Mouse (Mus musculus) forebrain, embryonic 14.5 days (tissue): ENCODE measurements around the gene Irs2. TPM values are rescaled to one million over a fixed set of nuclear protein-coding genes. Genes with fewer than 3 reads are reported as not detected.

Experiments used
- ATAC-seq: fragments of 200-750 bp; cut with Nextera tagmentation; 2 replicates; pipeline ENCODE4 v1.8.0; 2017; ENCODE audit warnings: mild to moderate bottlenecking, moderate library complexity
- DNase-seq: peaks from one replicate; pipeline ENCODE4 v3.0.0-alpha.2; 2015; ENCODE audit warnings: low spot score
- H3K27ac ChIP-seq: fragments of 300-500 bp; sonication (generic); 2 replicates; pipeline ENCODE4 v1.5.1; 2014; ENCODE audit warnings: low read depth, mild to moderate bottlenecking, control low read depth, low read length, moderate library complexity
- H3K27me3 ChIP-seq: fragments of 300-500 bp; sonication (generic); replicated peaks from 2 replicates; pipeline ENCODE4 v1.6.1; 2014; ENCODE audit warnings: low read length, control low read depth, mixed read lengths; ENCODE audit not compliant: control insufficient read depth, insufficient read depth
- H3K36me3 ChIP-seq: fragments of 300-500 bp; sonication (generic); 2 replicates; pipeline ENCODE4 v1.6.1; 2014; ENCODE audit warnings: low read length, control low read depth; ENCODE audit not compliant: control insufficient read depth, insufficient read depth
- H3K4me1 ChIP-seq: fragments of 300-500 bp; sonication (generic); 2 replicates; pipeline ENCODE4 v1.6.1; 2014; ENCODE audit warnings: antibody characterized with exemption, low read length, control low read depth; ENCODE audit not compliant: control insufficient read depth, insufficient read depth
- H3K4me2 ChIP-seq: fragments of 300-500 bp; sonication (generic); 2 replicates; pipeline ENCODE4 v1.6.1; 2014; ENCODE audit warnings: mild to moderate bottlenecking, control low read depth, low read length
- H3K4me3 ChIP-seq: fragments of 300-500 bp; sonication (generic); 2 replicates; pipeline ENCODE4 v1.5.1; 2014; ENCODE audit warnings: low read depth, low read length, control low read depth
- H3K9ac ChIP-seq: fragments of 300-500 bp; sonication (generic); 2 replicates; pipeline ENCODE4 v1.6.1; 2014; ENCODE audit warnings: mild to moderate bottlenecking, low read length, control low read depth, moderate library complexity
- H3K9me3 ChIP-seq: fragments of 300-500 bp; sonication (generic); replicated peaks from 2 replicates; pipeline ENCODE4 v1.6.1; 2016; ENCODE audit warnings: low read length, control low read depth, mixed read lengths; ENCODE audit not compliant: control insufficient read depth
- WGBS: fragments of 180-500 bp; shearing (Covaris S2); extraction: QIAGEN DNeasy Blood & Tissue Kit; methylation state at CpG from one replicate; pipeline ENCODE4 v1.1.7; 2014; 5-methylcytosine and 5-hydroxymethylcytosine counted together
- polyA plus RNA-seq: library from polyadenylated mRNA; unstranded; fragments of >200 nt; fragmentation: Nextera tagmentation; extraction: Ambion mirVana; gene quantifications from 2 replicates; pipeline ENCODE4 v1.2.1, GENCODE M21; 2014

The Irs2 gene
- polyA plus RNA-seq, 1 experiment from 2014 or later, result 3.9 TPM

DNA sequence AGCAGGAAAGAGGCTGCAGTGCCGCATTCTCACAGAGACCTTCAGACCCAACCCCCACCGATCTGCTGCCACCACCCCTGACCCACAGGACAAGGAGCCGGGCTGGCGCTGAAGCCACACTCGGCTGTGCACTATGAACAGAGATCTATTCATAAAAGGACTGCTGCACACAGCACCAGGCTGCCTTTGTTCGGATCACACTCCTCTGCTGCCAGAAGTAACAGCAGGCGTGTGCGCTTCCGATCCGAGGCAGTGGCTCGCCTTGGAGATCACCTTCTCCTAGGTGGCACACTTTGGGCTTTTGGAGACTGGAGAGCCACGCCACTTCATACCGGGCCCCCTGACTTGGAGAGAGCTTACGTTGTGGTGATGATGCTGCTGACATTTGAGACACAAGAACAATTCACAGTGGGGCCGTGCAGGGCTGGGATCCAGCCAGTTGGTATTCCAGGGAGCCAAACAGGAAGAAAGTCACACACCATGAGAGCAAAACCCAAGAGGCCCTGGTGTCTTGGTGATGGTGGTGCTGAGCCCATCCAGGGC is 47.9 kb downstream of the Irs2 start:
- no peaks in the 10 kb centered on the region for H3K36me3 ChIP-seq
- H3K27me3 ChIP-seq, result peaks cover 9% of the 10 kb centered on the region; the same call in 1 of the 2 replicates
- peaks cover 29% of the 10 kb centered on the region for H3K4me1 ChIP-seq
- peak overlapping the region; percentile 41 for H3K9ac ChIP-seq
- H3K27ac ChIP-seq, result peak overlapping the region; percentile 33; the same call in 1 of the 2 replicates
- H3K9me3 ChIP-seq, result no peaks in the 10 kb centered on the region
- WGBS, result 3% methylated on average over 15 of the region's 15 CpGs
- peak overlapping the region; percentile 2 for H3K4me3 ChIP-seq
- peak overlapping the region; percentile 39 for H3K4me2 ChIP-seq
- DNase-seq, result peak; percentile 79
- peak; percentile 77 for ATAC-seq

DNA sequence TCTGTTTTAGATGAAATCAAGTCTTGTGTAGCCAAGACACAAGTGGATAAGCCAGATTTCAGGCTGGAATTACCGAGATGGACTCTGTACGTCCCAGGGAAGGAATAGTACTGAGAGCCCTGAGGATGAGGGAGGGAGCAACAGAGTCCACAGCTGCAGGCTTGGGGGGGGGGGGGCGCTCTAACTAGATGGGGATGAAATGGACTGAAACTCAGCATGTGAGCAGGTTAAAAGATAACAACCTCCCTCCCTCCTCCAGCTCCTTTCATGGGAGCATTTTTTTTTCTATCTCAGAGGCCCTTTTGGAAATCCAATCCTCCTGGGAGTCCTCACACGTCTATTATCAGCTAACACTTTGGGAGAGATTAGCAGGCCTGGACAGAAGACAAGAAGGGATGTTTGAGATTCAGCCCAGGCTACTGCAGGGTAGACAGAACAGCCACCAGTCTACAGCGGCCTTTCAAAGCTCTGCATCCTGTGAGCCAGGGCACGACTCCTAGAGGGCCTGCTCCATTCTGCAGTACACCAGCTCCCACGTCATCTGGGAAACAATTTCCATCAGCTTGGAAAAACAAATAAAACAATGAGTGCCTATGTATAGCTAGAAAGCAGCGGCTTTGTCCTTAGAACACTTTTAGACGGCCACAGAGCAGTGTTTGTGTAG is 50.8 kb downstream of the Irs2 start:
- Histone ChIP-seq H3K27ac (no peak overlapping the region), H3K4me1 (peaks cover 32% of the 10 kb centered on the region), H3K4me2 (no peak overlapping the region), H3K36me3 (no peaks in the 10 kb centered on the region), H3K9me3 (no peaks in the 10 kb centered on the region), H3K4me3 (no peak overlapping the region), H3K9ac (no peak overlapping the region), H3K27me3 (peaks cover 9% of the 10 kb centered on the region; the same call in 1 of the 2 replicates)
- 21% methylated on average over 9 of the region's 9 CpGs for WGBS
- DNase-seq, result peak; percentile 30
- ATAC-seq, result no peak

DNA sequence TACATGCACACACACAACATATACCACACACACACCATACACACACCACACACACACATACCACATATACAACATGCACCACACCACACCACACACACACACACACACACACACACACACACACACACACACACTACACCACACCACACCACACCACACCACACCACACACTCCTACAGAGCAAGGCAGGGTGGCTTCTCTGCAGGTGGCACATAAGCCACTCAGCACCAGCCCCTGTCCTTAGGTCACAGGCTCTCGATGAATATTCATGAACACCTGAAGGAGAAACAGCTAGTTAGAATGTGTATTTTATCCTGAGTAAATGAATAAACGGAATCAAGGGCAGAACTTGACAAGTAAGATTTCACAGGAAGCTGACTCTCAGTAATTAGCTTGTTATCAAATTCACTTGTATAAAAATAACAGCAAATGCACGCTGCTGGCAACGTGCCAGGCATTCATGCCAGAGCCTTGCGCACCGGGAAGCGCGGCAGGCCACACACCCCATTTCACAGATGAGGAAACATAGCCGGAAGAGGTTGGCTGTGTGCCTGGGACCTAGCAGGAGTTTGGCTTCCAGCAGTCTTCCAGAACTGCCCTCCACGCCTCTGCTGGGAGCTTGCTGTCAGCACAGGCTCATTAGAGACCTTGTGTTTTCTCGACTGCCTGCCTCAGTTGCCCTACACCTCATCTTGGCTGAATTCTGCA is 54.8 kb downstream of the Irs2 start:
- no peaks in the 10 kb centered on the region for H3K9me3 ChIP-seq
- H3K36me3 ChIP-seq, result no peaks in the 10 kb centered on the region
- DNase-seq (peak; percentile 95), ATAC-seq (peak; percentile 92)
- 5% methylated on average over 11 of the region's 11 CpGs for WGBS
- H3K27ac ChIP-seq, result 0 out of 2 replicates have a peak overlapping the region, but pooled peaks have one; percentile 14
- H3K4me1 ChIP-seq, result peaks cover 6% of the 10 kb centered on the region
- no peak overlapping the region for H3K9ac ChIP-seq
- peaks cover 8% of the 10 kb centered on the region; the same call in 1 of the 2 replicates for H3K27me3 ChIP-seq
- no peak overlapping the region for H3K4me3 ChIP-seq
- no peak overlapping the region for H3K4me2 ChIP-seq

DNA sequence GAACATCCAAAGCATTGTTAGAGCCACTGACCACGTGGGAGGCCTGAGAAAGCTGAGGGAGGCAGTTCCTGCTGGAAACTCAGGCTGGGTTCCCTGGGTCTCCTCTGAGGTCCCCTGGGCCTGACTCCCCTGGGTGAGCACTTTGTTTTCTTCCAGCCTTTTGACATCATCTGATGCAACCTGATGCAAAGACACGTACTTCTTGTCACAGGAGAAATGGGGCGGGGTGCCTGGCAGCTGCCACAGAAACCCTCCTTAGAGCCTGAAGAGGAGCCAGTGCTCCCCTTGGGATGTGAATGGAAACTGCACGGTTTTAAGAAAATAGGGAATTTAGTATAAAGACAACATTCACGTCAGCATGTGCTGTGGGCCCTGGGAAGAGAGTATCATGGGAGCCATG is 55.6 kb downstream of the Irs2 start:
- H3K36me3 ChIP-seq, result no peaks in the 10 kb centered on the region
- no peaks in the 10 kb centered on the region for H3K9me3 ChIP-seq
- 0 out of 2 replicates have a peak overlapping the region, but pooled peaks have one; percentile 14 for H3K27ac ChIP-seq
- WGBS, result 27% methylated on average over 5 of the region's 5 CpGs
- H3K4me3 ChIP-seq, result no peak overlapping the region
- H3K4me2 ChIP-seq, result no peak overlapping the region
- 0 out of 2 replicates have a peak, but pooled peaks have one; percentile 2 for ATAC-seq
- H3K4me1 ChIP-seq, result peaks cover 6% of the 10 kb centered on the region
- H3K27me3 ChIP-seq, result peaks cover 12% of the 10 kb centered on the region; the same call in 1 of the 2 replicates
- no peak for DNase-seq
- no peak overlapping the region for H3K9ac ChIP-seq

DNA sequence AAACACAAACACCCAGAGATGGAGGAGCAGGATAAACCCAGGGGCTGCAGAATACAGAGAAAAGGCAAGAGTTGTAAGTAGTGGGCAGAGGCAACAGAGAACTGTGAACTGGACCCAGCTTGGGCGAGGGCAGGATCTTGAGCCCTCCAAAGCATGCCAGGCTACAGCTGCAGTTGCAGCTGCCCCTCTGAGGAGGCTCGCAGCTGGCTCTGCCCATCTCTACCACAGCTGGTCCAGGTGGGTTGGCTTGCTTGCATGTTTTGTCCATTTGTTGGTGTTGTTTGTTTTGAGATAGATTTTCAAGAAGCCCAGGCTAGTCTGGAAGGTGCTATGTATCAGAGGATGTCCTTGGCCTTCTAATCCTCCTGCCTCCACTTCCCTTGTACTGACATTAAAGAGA is 56.0 kb downstream of the Irs2 start:
- no peak for DNase-seq
- H3K27ac ChIP-seq, result no peak overlapping the region
- ATAC-seq, result no peak
- H3K9ac ChIP-seq, result no peak overlapping the region
- H3K4me2 ChIP-seq, result no peak overlapping the region
- H3K9me3 ChIP-seq, result no peaks in the 10 kb centered on the region
- 81% methylated on average over 2 of the region's 2 CpGs for WGBS
- H3K4me1 ChIP-seq, result peaks cover 6% of the 10 kb centered on the region
- H3K4me3 ChIP-seq, result no peak overlapping the region
- H3K36me3 ChIP-seq, result no peaks in the 10 kb centered on the region
- 0 out of 2 replicates have a peak, but pooled peaks cover 12% of the 10 kb centered on the region for H3K27me3 ChIP-seq

DNA sequence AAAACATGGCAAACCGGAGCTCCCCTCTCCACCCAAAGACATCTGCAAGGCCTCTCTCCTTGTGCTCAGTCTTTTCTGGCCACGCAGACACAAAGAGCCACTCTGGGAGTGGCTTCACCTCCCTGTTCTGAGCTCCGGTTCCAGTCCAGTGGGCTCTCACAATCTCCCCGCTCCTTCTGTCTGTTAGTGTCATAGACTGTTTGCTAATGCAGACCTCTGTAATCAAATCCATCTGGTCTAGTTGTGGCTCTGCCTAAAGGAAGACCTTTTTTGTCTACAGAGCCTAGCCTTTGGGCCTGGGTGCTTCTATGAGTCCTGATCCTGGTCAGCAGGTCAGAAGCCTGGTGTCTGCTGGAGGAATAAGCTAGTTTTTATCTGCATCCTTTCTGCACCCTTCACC is 56.7 kb downstream of the Irs2 start:
- Histone ChIP-seq H3K9me3 (no peaks in the 10 kb centered on the region), H3K27me3 (0 out of 2 replicates have a peak, but pooled peaks cover 12% of the 10 kb centered on the region), H3K9ac (no peak overlapping the region), H3K4me1 (peaks cover 9% of the 10 kb centered on the region), H3K36me3 (no peaks in the 10 kb centered on the region), H3K27ac (no peak overlapping the region), H3K4me2 (no peak overlapping the region), H3K4me3 (no peak overlapping the region)
- ATAC-seq (no peak), DNase-seq (no peak)
- WGBS, result 75% methylated on average over 4 of the region's 4 CpGs

DNA sequence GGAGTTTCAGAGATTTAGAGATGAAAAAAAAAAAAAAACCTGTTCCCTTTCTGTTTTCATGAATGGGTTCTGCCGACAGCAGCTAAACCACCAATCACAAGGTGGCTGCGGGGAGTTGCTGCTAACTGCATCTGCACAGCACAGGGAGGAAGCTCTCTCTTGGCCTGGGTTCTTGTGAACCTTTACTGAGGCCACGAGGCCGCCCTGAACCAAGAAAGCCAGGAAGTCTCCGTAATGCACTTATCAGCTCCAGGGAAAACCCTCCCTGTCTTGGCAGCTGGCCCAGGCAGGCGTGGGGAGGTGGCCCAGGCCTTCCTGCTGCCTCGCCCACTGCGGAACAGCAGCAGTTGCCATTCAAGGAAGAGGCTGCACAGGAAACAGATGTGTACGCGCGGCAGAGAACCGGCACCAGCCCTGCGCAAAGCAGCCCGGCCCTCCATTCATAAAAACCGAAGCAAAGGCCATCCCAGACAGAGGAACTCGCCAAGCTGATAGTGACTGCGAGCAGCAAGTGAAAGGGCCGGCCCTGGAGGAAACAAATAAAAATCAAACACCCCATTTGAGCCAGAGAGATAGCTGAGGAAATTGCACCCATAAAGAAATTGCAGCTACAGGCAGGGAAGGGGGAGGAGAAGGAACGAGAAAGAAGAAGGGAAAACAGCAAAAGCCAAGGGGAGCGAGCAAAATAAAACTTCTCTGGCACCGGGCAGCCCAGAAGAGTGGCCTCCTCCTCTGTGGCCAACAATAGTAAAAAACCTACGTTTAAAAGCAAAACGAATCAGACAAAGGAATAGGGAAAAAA is 62.1 kb downstream of the Irs2 start:
- peak overlapping the region; percentile 6 for H3K4me3 ChIP-seq
- H3K9ac ChIP-seq, result no peak overlapping the region
- H3K9me3 ChIP-seq, result no peaks in the 10 kb centered on the region
- H3K27ac ChIP-seq, result 0 out of 2 replicates have a peak overlapping the region, but pooled peaks have one; percentile 10
- peak overlapping the region; percentile 40 for H3K4me2 ChIP-seq
- H3K4me1 ChIP-seq, result peaks cover 14% of the 10 kb centered on the region
- ATAC-seq, result peak; percentile 89
- H3K36me3 ChIP-seq, result no peaks in the 10 kb centered on the region
- peaks cover 9% of the 10 kb centered on the region; the same call in 1 of the 2 replicates for H3K27me3 ChIP-seq
- WGBS, result 8% methylated on average over 23 of the region's 23 CpGs
- DNase-seq, result peak; percentile 77

DNA sequence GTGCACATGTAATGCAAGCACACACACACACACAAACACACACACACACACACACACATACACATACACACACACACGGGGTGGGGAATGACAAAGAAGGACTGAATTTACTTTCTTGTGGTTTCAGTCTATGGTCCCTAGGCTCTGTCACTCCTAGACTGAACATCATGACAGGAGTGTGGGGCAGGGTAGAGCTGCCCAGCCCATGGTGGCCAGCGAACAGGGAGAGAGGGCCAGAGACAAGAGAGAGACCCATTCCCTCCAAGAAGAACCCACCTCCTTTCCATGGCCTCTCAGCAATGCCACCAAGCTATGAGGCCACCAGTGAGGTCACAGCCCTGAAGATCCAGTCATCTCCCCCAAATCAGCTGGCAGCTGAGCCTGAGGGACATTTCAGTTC is 62.8 kb downstream of the Irs2 start:
- Histone ChIP-seq H3K9me3 (no peaks in the 10 kb centered on the region), H3K4me1 (peaks cover 14% of the 10 kb centered on the region), H3K9ac (no peak overlapping the region), H3K4me2 (no peak overlapping the region), H3K27ac (no peak overlapping the region), H3K4me3 (no peak overlapping the region), H3K27me3 (peaks cover 5% of the 10 kb centered on the region; the same call in 1 of the 2 replicates), H3K36me3 (no peaks in the 10 kb centered on the region)
- DNase-seq, result no peak
- WGBS, result 75% methylated on average over 2 of the region's 2 CpGs
- ATAC-seq, result no peak
